Mouse (Mus musculus): ENCODE results near the gene Clpsl2.

DNA sequence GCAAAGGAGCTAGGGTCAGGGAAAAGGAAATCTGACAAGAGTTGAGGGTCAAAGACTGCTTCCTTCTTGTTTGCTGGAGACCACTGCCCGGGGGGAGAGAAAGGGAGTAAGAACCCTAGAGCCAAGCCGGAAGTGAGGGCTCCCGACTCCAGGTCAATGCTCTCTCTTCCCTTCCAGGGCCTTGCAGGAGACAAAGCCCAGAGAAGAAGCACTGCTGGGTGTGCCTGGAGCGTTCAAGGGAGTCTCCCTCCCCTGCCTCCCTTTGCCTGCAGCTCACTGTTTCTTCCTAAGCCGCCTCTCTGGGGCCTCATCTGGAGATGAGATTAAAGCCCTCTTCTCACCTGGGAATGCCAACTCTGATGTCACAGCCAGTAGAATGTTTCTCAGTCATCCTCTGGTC is 42.3 kb upstream of the Clpsl2 start:
- TF ChIP-seq FLI1 (IDR thresholded peaks at IDR 0.05; ENCODE audit: low read length) (no peak), GATA1 (IDR thresholded peaks at IDR 0.05; ENCODE audit: borderline replicate concordance, low read length) (no peak)
